Mouse (Mus musculus) testis, adult 2 months (tissue): Measurements from ENCODE around the gene Rela. TPM values are rescaled to one million over a fixed set of nuclear protein-coding genes. Genes with fewer than 3 reads are reported as not detected.

Source experiments
- H3K27ac ChIP-seq: fragments of 200-500 bp; 2 replicates; pipeline ENCODE4 v1.5.1; 2012; ENCODE audit warnings: low read depth, low read length; ENCODE audit not compliant: control insufficient read depth, insufficient read depth
- H3K27me3 ChIP-seq: fragments of 200-500 bp; 2 replicates; pipeline ENCODE4 v1.6.1; 2012; ENCODE audit warnings: mild to moderate bottlenecking, low read length, moderate library complexity; ENCODE audit not compliant: control insufficient read depth, insufficient read depth
- H3K36me3 ChIP-seq: fragments of 200-500 bp; 2 replicates; pipeline ENCODE4 v1.6.1; 2012; ENCODE audit warnings: mild to moderate bottlenecking, low read length; ENCODE audit not compliant: control insufficient read depth, insufficient read depth
- H3K4me1 ChIP-seq: fragments of 200-500 bp; 2 replicates; pipeline ENCODE4 v1.6.1; 2012; ENCODE audit warnings: low read length; ENCODE audit not compliant: control insufficient read depth, insufficient read depth
- H3K4me3 ChIP-seq: fragments of 200-500 bp; 2 replicates; pipeline ENCODE4 v1.5.1; 2012; ENCODE audit warnings: low read depth, mild to moderate bottlenecking, low read length, moderate library complexity, mixed read lengths; ENCODE audit not compliant: control insufficient read depth
- CTCF ChIP-seq: fragments of 200-500 bp; IDR thresholded peaks from 2 replicates; pipeline ENCODE4 v1.5.1; 2012; ENCODE audit warnings: low read depth, mild to moderate bottlenecking, inconsistent platforms, low read length, moderate library complexity; ENCODE audit not compliant: control insufficient read depth, insufficient read depth, insufficient replicate concordance
- POLR2A ChIP-seq: fragments of 200-500 bp; IDR thresholded peaks from 2 replicates; pipeline ENCODE4 v1.6.1; 2012; ENCODE audit warnings: low read depth, mild to moderate bottlenecking, inconsistent platforms, low read length, moderate library complexity; ENCODE audit not compliant: control insufficient read depth
- polyA plus RNA-seq: library from polyadenylated mRNA; depleted of rRNA; stranded (reverse); fragments of >200 nt; gene quantifications from 2 replicates; pipeline ENCODE4 v1.2.3, GENCODE M21; 2012

The Rela gene
- polyA plus RNA-seq, 1 experiment: 42.5 TPM

DNA sequence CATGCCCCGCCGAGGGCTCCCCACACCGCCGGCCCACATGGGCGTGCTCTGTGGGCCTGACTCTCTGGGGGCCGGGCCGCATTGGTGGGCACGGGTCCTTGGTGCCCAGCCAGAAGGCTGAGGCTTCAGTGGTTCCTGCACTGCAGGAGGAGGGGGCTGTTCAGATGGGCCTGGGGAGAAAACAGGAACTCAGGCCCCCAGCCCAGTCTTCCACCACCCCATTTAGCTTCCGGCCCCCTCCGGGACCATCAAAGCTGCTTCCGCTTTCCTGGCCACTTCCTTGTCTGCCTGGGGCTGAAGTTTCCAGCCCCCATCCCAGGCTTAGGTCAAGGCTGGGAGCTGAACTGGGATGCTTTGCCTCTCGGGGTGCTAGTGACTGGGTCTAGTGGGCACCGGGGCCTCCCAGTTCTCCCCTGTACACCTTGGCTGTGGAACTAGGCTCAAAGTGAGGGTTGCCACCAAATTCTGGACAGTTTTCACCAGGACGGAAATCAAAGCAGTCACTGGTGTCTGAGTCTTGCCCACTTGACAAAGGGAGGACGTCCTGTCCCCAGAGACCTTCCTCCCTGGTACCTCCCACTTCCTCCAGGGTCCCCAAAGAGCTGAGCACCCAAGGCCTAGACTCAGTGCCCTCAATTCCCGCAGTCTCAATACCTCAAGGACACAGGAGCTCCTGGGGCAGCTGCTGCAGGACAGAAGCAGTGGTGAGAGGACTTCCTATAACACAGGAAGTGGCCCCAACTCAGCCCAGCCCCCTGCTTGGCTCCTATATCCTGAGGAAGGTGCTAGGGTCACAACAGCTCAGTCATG lies 23.9 kb downstream of the Rela start:
- Histone ChIP-seq H3K36me3 (peaks cover 3% of the 10 kb centered on the region; the same call in 1 of the 2 replicates), H3K27ac (no peak overlapping the region), H3K27me3 (no peaks in the 10 kb centered on the region), H3K4me3 (no peak overlapping the region), H3K4me1 (peaks cover 18% of the 10 kb centered on the region)
- TF ChIP-seq CTCF (no peak), POLR2A (no peak)

GRCm38 (mm10) chr19:5662310-5662709 lies 25.0 kb downstream of the Rela start:
- H3K27me3 ChIP-seq: no peaks in the 10 kb centered on the region
- TF ChIP-seq CTCF: no peak
- TF ChIP-seq POLR2A: no peak
- H3K4me1 ChIP-seq: peaks cover 18% of the 10 kb centered on the region
- peaks cover 3% of the 10 kb centered on the region; the same call in 1 of the 2 replicates for H3K36me3 ChIP-seq
- H3K4me3 ChIP-seq: no peak overlapping the region
- H3K27ac ChIP-seq: no peak overlapping the region

DNA sequence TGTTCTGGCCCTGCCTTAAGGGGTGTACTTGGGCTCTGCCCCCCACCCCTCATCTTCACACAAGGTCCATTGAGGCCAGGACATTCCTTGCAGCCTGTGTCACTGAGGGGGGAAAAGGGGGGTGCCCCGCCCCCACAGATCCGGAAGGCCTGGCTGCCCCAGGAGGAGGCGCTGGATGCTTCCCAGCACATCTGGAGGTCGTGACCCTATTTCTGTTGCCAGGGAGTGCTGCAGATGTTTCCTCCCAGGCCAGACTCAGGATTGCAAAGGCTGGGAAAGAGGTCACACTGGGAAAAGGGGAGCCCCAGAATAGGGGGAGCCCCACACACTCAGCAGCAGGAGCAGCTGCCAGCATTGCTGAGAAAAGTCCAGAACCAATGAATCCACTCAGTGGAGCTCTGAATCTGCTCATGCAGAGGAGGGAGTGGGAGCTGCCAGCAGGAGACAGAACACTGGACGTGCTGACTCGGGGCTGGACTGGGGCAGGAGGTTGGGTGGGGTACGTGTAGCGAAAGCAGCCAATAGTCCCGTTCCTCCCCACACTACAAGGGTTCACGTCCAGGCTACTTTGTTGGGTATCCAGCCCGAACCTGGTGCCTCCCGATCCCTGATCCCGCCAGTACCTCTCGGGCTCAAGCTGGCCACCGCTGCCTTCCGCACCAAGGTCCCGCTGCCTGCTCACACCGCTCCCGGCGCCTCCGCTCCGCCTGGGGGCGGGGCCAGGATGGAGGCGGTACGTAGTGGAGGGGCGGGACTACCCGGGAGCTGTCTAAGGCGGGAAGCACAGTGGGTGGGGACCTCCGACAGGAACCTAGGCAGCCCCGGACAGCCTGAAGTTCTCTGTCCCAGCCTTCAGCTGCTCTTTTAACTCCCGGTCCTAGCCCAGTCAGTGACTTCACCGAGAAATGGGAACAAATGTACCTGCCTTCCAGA lies 26.0 kb downstream of the Rela start, which contains the start of gene Sipa1:
TSS of gene Sipa1 (minus strand) at position 727 of the 933 bp plus-strand sequence.
- H3K36me3 ChIP-seq: peaks cover 3% of the 10 kb centered on the region; the same call in 1 of the 2 replicates
- H3K27me3 ChIP-seq: no peaks in the 10 kb centered on the region
- TF ChIP-seq CTCF (no peak), POLR2A (peak; percentile 46)
- H3K4me3 ChIP-seq: peak within 1 kb of the TSS; percentile 77
- peaks cover 18% of the 10 kb centered on the region for H3K4me1 ChIP-seq
- peak within 1 kb of the TSS; percentile 76 for H3K27ac ChIP-seq

DNA sequence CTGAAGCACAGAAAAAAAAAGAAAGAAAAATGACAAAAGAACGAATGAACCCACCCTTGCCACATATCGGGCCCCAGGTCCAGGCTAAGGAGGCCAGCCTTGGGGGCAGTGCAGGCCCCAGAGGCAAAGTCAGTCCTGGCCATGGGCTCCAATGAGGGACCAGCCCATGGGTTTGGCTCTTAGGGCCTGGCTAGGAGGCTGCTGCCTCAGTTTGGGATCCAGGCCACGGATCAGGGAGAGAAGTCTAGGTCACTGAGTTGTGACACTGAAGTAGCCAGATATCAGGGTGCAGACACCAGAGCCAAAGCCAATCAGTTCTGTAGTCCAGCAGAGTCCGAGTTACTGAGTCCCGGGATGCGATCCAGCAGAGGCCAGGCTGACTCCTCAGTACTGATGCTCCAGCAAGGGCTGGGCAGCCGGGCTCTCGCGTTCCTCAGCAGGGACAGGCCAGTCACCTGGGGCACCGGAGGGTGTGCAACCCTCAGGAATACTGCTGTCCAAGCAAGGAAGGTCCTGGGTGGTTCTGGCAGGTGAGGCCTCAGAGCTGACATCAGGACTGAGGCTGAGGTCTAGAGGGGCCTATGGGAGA lies 27.5 kb downstream of the Rela start:
- Histone ChIP-seq H3K36me3 (peaks cover 3% of the 10 kb centered on the region; the same call in 1 of the 2 replicates), H3K27me3 (no peaks in the 10 kb centered on the region), H3K27ac (no peak overlapping the region), H3K4me3 (no peak overlapping the region), H3K4me1 (peaks cover 13% of the 10 kb centered on the region)
- TF ChIP-seq POLR2A (no peak), CTCF (no peak)

GRCm38 (mm10) chr19:5665465-5665864 lies 28.2 kb downstream of the Rela start:
- H3K27ac ChIP-seq: no peak overlapping the region
- peaks cover 3% of the 10 kb centered on the region; the same call in 1 of the 2 replicates for H3K36me3 ChIP-seq
- H3K4me3 ChIP-seq: no peak overlapping the region
- H3K27me3 ChIP-seq: no peaks in the 10 kb centered on the region
- H3K4me1 ChIP-seq: peaks cover 13% of the 10 kb centered on the region
- TF ChIP-seq CTCF (no peak), POLR2A (no peak)

- TF ChIP-seq CTCF: no peak
- no peak for TF ChIP-seq POLR2A
- peaks cover 3% of the 10 kb centered on the region; the same call in 1 of the 2 replicates for H3K36me3 ChIP-seq
- H3K27ac ChIP-seq: no peak overlapping the region
- H3K4me3 ChIP-seq: no peak overlapping the region
- H3K27me3 ChIP-seq: no peaks in the 10 kb centered on the region
- peaks cover 10% of the 10 kb centered on the region for H3K4me1 ChIP-seq
These were observed 29.1 kb downstream of the Rela start for GRCm38 (mm10) chr19:5666386-5666785.

DNA sequence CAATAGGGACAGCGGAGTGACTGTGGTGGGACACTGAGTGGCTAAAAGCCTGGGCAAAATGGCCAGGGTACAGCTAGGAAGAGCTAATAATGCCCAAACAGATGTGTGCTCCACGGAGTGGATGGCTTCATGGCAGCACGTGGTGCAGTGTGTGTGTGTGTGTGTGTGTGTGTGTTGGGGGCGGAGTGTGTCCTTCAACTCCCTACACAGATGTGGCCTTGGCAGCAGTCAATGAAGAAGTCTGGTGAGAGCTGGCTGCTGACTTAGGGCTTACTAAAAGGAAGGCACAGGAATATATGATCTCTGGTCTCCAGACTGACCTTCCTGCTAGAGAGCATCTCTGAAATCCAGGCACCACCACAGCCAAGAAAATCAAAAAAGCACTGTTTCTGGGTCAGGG lies 31.1 kb downstream of the Rela start:
- Histone ChIP-seq H3K36me3 (peaks cover 4% of the 10 kb centered on the region), H3K4me1 (peaks cover 5% of the 10 kb centered on the region; the same call in 1 of the 2 replicates), H3K27ac (no peak overlapping the region), H3K27me3 (no peaks in the 10 kb centered on the region), H3K4me3 (no peak overlapping the region)
- TF ChIP-seq POLR2A (no peak), CTCF (no peak)
